Mouse (Mus musculus): ENCODE measurements around the gene Lbx2. TPM values are rescaled to one million over a fixed set of nuclear protein-coding genes. Genes with fewer than 3 reads are reported as not detected.

Lbx2 gene
- polyA plus RNA-seq, 1 experiment from 2014 or later: 0.57 TPM

DNA sequence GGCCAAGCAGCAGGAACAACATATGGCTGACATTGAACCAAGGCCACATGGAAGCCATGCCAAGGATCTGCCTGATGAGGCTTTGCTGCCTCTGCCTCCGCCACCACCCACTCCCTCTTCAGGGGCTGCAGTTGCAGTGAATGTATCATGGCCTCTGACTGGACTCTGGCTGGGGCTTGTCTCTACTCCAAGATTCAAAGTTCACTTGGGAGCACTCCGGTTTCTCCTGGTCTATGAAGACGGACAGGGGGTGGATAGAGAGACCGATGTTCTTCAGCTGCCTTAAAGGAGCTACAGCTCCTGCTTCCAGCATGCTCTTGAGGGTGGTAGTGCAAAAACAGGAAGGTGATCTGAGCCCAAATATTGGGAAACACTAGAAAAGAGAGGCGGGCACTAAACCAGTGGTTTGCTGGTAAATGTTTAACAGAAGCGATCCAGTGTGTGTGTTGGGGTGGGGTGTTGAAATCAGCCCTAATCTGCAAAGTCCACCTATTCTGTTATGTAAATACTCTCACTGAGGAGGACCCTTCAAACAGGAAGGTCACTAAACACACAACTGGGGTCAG is 45.4 kb downstream of the Lbx2 start:
- no peak overlapping the region for H3K4me3 ChIP-seq
- peaks cover 10% of the 10 kb centered on the region; the same call in 1 of the 2 replicates for H3K27me3 ChIP-seq (replicated peaks)
- H3K9me3 ChIP-seq: no peaks in the 10 kb centered on the region
- H3K4me2 ChIP-seq (replicated peaks): no peak overlapping the region
- H3K4me1 ChIP-seq: peaks cover 13% of the 10 kb centered on the region
- no peak overlapping the region for H3K9ac ChIP-seq
- WGBS: 77% methylated on average over 6 of the region's 6 CpGs
- H3K36me3 ChIP-seq: no peaks in the 10 kb centered on the region
- no peak for ATAC-seq (ENCODE audit: low FRiP score, low read depth)
- H3K27ac ChIP-seq: no peak overlapping the region

DNA sequence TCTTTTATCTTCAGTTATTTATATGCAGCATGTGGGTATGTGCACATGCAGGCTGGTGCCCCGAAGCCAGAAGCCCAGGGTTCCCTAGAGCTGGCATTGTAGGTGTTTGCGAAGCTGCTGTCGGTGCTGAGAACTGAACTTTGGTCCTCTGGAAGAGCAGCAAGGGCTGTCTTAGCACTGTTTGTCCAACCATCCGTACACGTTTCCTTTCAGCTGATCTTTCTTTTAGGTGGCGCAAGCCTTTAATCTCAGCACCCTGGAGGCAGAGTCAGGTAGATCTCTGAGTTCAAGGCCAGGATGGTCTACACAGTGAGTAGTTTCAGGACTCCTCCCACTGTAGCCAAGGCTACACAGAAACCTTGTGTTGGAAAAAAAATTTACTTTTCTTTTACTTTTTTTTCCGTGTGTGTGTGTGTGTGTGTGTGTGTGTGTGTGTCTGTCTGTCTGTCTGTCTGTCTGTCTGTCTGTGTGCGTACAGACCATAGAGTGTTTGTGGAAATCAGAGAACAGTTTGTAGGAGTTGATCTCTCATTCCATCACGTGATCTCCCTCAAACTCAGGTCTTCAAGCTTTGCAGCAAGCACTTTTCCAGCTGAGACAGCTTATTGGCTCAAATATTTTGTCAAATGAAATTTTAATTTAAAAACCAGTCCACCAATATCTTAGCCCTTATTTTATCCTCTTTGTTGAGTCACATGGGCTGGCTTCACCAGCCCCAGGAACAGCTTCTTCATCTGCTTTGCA is 46.2 kb downstream of the Lbx2 start:
- no peak for ATAC-seq (ENCODE audit: low FRiP score, low read depth)
- no peak overlapping the region for H3K27ac ChIP-seq
- no peak overlapping the region for H3K9ac ChIP-seq
- peaks cover 10% of the 10 kb centered on the region; the same call in 1 of the 2 replicates for H3K27me3 ChIP-seq (replicated peaks)
- 86% methylated on average over 9 of the region's 9 CpGs for WGBS
- H3K4me2 ChIP-seq (replicated peaks): no peak overlapping the region
- H3K36me3 ChIP-seq: no peaks in the 10 kb centered on the region
- peaks cover 21% of the 10 kb centered on the region for H3K4me1 ChIP-seq
- H3K4me3 ChIP-seq: no peak overlapping the region
- no peaks in the 10 kb centered on the region for H3K9me3 ChIP-seq

DNA sequence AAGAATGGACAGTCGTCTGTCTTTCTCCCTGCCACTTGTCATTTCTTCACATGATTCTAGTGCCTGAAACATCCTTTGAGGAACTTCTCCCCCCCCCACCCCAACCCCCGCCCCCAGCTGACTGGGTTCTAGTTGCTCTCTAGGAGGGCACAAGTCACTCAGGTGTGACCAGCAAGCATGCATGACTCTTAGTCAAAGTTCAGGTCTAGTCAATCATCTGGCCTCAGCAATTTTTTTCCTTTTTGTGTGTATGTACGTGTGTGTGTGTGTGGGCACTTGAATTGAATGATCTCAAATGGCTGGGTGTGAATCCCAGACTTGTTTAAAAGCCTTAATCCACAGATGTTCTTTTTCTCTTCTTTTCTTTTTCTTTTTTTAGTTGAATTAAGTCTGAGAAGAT is 48.1 kb downstream of the Lbx2 start:
- no peak overlapping the region for H3K4me2 ChIP-seq (replicated peaks)
- H3K4me3 ChIP-seq: no peak overlapping the region
- 79% methylated on average over 3 of the region's 3 CpGs for WGBS
- no peak for ATAC-seq (ENCODE audit: low FRiP score, low read depth)
- no peak overlapping the region for H3K27ac ChIP-seq
- H3K4me1 ChIP-seq: peaks cover 36% of the 10 kb centered on the region
- H3K9me3 ChIP-seq: no peaks in the 10 kb centered on the region
- H3K36me3 ChIP-seq: no peaks in the 10 kb centered on the region
- H3K9ac ChIP-seq: no peak overlapping the region
- peaks cover 10% of the 10 kb centered on the region; the same call in 1 of the 2 replicates for H3K27me3 ChIP-seq (replicated peaks)

DNA sequence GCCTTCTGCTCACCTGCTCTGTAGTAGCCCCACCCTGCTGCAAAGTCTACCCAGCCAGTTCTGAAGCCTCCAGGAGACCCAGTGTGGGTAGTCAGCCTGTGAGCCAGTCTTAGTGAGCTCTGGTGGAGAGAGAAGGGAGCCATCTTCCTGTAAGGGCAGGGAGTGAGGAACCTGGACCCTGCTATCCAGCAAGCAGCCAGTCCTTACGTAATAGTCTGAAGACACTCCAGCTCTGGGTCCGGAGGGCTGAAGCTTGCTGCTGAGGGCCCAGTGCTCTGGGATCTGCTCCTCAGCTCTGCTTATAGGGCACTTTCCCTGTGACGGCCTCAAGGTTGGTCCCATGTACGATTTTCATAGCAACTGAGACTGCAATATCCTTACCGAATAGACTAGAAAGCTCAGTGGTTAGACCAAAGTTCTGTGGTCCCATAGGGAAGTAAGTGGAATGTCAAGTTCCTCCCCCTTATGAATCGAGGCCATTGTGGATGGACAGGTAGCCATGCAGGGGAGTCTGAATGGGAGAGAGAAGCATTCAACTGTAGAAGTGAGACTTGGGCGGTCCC is 48.9 kb downstream of the Lbx2 start, which contains the start of gene Rtkn:
Gene Rtkn, plus strand, starts transcription at position 513 of the 563 bp plus-strand sequence.
- H3K4me2 ChIP-seq (replicated peaks): peak within 1 kb of the TSS; percentile 69
- peak within 1 kb of the TSS; percentile 45 for H3K4me3 ChIP-seq
- H3K36me3 ChIP-seq: no peaks in the 10 kb centered on the region
- peak within 1 kb of the TSS; percentile 83 for H3K9ac ChIP-seq
- peaks cover 10% of the 10 kb centered on the region; the same call in 1 of the 2 replicates for H3K27me3 ChIP-seq (replicated peaks)
- WGBS: 65% methylated on average over 7 of the region's 7 CpGs
- no peak for ATAC-seq (ENCODE audit: low FRiP score, low read depth)
- no peaks in the 10 kb centered on the region for H3K9me3 ChIP-seq
- H3K27ac ChIP-seq: no peak within 1 kb of the TSS
- peaks cover 36% of the 10 kb centered on the region for H3K4me1 ChIP-seq

DNA sequence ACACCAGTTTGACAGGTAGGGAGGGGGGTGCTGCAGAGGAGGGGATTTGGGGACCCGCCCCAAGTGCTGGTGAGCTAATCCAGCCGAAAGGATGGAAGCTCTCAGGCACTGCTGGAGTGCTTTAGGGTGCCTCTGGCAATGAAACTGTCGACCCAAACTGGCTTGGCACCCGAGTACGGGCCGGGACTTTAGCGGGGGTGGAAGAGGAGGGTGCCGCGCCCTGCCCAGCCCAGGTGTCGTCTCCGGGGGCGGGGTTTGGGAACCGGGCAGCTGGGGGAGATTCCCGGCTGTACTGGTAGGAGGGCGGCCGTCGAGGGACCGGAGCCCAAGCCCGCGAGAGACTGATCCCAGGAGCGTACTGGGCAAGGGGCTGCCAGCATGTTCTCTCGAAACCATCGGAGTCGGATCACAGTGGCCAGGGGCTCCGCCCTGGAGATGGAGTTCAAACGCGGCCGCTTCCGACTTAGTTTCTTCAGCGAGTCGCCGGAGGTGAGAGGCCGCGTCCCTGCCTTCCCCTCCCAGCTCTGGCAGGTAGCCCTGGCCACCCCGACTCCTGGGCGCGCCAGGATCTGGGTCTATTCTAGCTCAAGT is 49.5 kb downstream of the Lbx2 start:
- no peaks in the 10 kb centered on the region for H3K9me3 ChIP-seq
- H3K4me2 ChIP-seq (replicated peaks): peak overlapping the region; percentile 69
- no peak for ATAC-seq (ENCODE audit: low FRiP score, low read depth)
- H3K4me1 ChIP-seq: peaks cover 36% of the 10 kb centered on the region
- peaks cover 10% of the 10 kb centered on the region; the same call in 1 of the 2 replicates for H3K27me3 ChIP-seq (replicated peaks)
- no peaks in the 10 kb centered on the region for H3K36me3 ChIP-seq
- peak overlapping the region; percentile 45 for H3K4me3 ChIP-seq
- no peak overlapping the region for H3K27ac ChIP-seq
- whole genome bisulfite sequencing: 6% methylated on average over 37 of the region's 37 CpGs
- peak overlapping the region; percentile 83 for H3K9ac ChIP-seq

DNA sequence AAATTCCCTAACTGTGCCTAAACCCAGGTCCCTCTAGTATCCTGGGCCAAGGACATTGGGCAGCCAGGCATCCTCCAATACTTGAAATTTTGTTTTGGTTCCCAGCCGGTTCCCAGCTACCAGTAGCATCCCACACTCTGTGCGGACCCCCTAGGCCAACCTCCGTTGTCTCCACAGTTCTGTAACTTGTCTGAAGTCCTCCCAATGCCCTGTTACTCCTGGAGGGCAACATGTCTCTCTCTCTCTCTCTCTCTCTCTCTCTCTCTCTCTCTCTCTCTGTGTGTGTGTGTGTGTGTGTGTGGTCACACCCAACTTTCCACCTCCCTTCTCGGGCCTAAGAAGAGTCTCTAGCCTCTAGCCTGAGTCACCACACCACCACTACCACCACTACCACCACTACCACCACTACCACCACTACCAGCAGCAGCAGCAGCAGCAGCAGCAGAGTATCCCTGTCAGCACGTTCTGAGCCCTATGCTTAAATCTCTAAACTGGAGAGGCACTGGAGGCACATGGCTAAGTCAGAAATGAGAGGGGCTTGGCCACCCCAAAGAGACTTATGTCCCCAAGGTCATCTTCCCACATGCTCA is 50.2 kb downstream of the Lbx2 start:
- ATAC-seq (ENCODE audit: low FRiP score, low read depth): no peak
- no peaks in the 10 kb centered on the region for H3K36me3 ChIP-seq
- H3K9me3 ChIP-seq: no peaks in the 10 kb centered on the region
- peak overlapping the region; percentile 92 for H3K27ac ChIP-seq
- peak overlapping the region; percentile 83; the same call in 1 of the 2 replicates for H3K9ac ChIP-seq
- H3K4me3 ChIP-seq: peak overlapping the region; percentile 45
- 15% methylated on average over 5 of the region's 5 CpGs for WGBS
- H3K4me1 ChIP-seq: peaks cover 40% of the 10 kb centered on the region
- peaks cover 10% of the 10 kb centered on the region; the same call in 1 of the 2 replicates for H3K27me3 ChIP-seq (replicated peaks)
- H3K4me2 ChIP-seq (replicated peaks): peak overlapping the region; percentile 69

DNA sequence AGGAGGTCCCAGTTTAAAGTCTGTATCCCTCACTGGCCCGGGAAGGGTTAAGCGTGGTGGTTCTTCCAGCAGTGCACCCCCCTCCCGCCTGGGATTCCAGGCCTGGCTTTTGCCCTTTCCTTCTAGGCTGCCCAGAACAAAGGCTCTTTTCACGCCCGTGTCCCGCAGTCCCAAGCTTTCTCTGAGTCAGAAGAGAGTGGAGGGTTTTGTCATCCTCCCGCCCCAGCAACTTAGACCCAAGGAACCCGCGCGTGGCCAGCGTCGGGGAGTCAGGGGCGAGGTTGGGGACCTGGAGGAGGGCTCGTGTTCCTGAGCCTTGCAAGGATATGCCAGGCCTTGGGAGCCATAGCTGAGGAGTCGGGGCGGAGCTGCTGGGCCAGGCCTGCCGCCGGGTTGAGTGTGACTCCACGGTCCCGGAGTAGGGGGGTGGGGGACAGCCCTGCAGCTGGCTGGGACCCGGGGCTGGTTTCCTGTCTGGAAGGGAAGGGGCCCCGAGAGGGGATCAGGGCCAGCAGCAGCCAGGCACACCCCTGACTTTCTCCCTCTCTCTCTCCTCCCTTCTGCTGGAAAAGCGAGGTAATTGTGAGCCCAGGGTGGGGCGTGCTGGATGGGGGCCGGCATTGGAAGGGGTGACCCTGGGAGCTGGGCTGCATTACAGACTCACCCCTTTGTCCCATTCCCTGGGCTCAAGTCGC is 50.9 kb downstream of the Lbx2 start:
- Histone ChIP-seq H3K36me3 (no peaks in the 10 kb centered on the region), H3K27ac (peak overlapping the region; percentile 92), H3K9me3 (no peaks in the 10 kb centered on the region), H3K4me2 (replicated peaks) (peak overlapping the region; percentile 69), H3K4me3 (peak overlapping the region; percentile 45), H3K27me3 (replicated peaks) (peaks cover 10% of the 10 kb centered on the region; the same call in 1 of the 2 replicates), H3K9ac (peak overlapping the region; percentile 83), H3K4me1 (peaks cover 47% of the 10 kb centered on the region)
- peak; percentile 85 for ATAC-seq (ENCODE audit: low FRiP score, low read depth)
- WGBS: under 1% methylated on average over 26 of the region's 26 CpGs

DNA sequence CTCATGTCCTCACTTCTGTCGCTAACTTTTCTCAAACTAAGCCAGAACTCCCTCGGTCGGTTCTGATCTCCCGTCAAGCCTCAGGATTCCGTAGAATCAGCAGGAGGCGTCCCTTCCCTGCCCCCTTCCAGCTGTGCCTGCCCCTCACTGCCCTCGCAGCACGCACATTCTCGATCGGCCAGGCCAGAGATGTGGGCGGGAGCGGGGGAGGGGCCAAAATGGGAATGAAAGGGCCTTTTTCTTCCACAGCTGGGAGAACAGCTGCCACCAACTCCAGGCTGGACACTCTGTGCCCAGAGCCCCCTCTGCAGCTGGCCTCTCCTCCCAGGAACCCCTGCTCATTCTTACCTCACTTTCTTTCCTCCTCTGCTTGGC is 51.4 kb downstream of the Lbx2 start:
- ATAC-seq (ENCODE audit: low FRiP score, low read depth): peak; percentile 67
- WGBS: under 1% methylated on average over 12 of the region's 12 CpGs
- Histone ChIP-seq H3K4me3 (peak overlapping the region; percentile 45), H3K9ac (peak overlapping the region; percentile 83), H3K4me1 (peaks cover 52% of the 10 kb centered on the region), H3K36me3 (no peaks in the 10 kb centered on the region), H3K27ac (peak overlapping the region; percentile 92), H3K9me3 (no peaks in the 10 kb centered on the region), H3K4me2 (replicated peaks) (peak overlapping the region; percentile 69), H3K27me3 (replicated peaks) (peaks cover 10% of the 10 kb centered on the region; the same call in 1 of the 2 replicates)

MicroRNA genes within 50 kb of the gene (microRNA counts, 519-probe panel; counts per million panel counts)
- 342 counts per million, percentile 67 among the panel's probes with 10 or more counts for microRNA mmu-miR-3470a+mmu-miR-3470b

Small RNAs within 50 kb of the gene (microRNA-seq; reads per million reads assigned to microRNA genes)
- gene Mir3470a: not detected
- gene Mir7040: not detected

Other genes starting within 250 kb of the Lbx2 start
- gene Sema4f, start 146.6 kb upstream of the Lbx2 start, polyA plus RNA-seq (2016; fragmentation: Nextera tagmentation; extraction: Ambion mirVana): 12.9 and 15.1 TPM in 2 replicates
- gene M1ap, start 139.5 kb upstream of the Lbx2 start, polyA plus RNA-seq (2016; fragmentation: Nextera tagmentation; extraction: Ambion mirVana): 0.49 TPM in 1 of 2 replicates, not detected in the other
- gene Dok1, start 52.9 kb upstream of the Lbx2 start, polyA plus RNA-seq (2016; fragmentation: Nextera tagmentation; extraction: Ambion mirVana): 5.8 and 6.5 TPM in 2 replicates
- 9.1 and 9.4 TPM in 2 replicates for gene Loxl3, start 52.2 kb upstream of the Lbx2 start, polyA plus RNA-seq (2016; fragmentation: Nextera tagmentation; extraction: Ambion mirVana)
- gene Aup1, start 31.8 kb upstream of the Lbx2 start, polyA plus RNA-seq (2016; fragmentation: Nextera tagmentation; extraction: Ambion mirVana): 158 and 167 TPM in 2 replicates
- gene Htra2, start 31.1 kb upstream of the Lbx2 start, polyA plus RNA-seq (2016; fragmentation: Nextera tagmentation; extraction: Ambion mirVana): 68.0 and 70.6 TPM in 2 replicates
- gene Dqx1, start 28.5 kb upstream of the Lbx2 start, polyA plus RNA-seq (2016; fragmentation: Nextera tagmentation; extraction: Ambion mirVana): 1.8 and 2.1 TPM in 2 replicates
- 27.0 and 42.3 TPM in 2 replicates for gene Tlx2, start 16.1 kb upstream of the Lbx2 start, polyA plus RNA-seq (2016; fragmentation: Nextera tagmentation; extraction: Ambion mirVana)
- 43.6 and 52.3 TPM in 2 replicates for gene Pcgf1, start 8.5 kb upstream of the Lbx2 start, polyA plus RNA-seq (2016; fragmentation: Nextera tagmentation; extraction: Ambion mirVana)
- gene Ccdc142, start 15.2 kb downstream of the Lbx2 start, polyA plus RNA-seq (2016; fragmentation: Nextera tagmentation; extraction: Ambion mirVana): 2.7 and 4.3 TPM in 2 replicates
- 4.8 and 5.1 TPM in 2 replicates for gene Gm42688, start 15.2 kb downstream of the Lbx2 start, polyA plus RNA-seq (2016; fragmentation: Nextera tagmentation; extraction: Ambion mirVana)
- 124 and 128 TPM in 2 replicates for gene Mrpl53, start 22.7 kb downstream of the Lbx2 start, polyA plus RNA-seq (2016; fragmentation: Nextera tagmentation; extraction: Ambion mirVana)
- 39.4 and 39.5 TPM in 2 replicates for gene Mogs, start 29.1 kb downstream of the Lbx2 start, polyA plus RNA-seq (2016; fragmentation: Nextera tagmentation; extraction: Ambion mirVana)
- gene Wbp1, start 35.2 kb downstream of the Lbx2 start, polyA plus RNA-seq (2016; fragmentation: Nextera tagmentation; extraction: Ambion mirVana): 233 and 254 TPM in 2 replicates
- gene Ino80b, start 39.1 kb downstream of the Lbx2 start, polyA plus RNA-seq (2016; fragmentation: Nextera tagmentation; extraction: Ambion mirVana): 17.6 and 18.7 TPM in 2 replicates
- 33.7 and 38.0 TPM in 2 replicates for gene Rtkn, start 49.1 kb downstream of the Lbx2 start, polyA plus RNA-seq (2016; fragmentation: Nextera tagmentation; extraction: Ambion mirVana)
- gene Wdr54, start 70.0 kb downstream of the Lbx2 start, polyA plus RNA-seq (2016; fragmentation: Nextera tagmentation; extraction: Ambion mirVana): 11.5 and 13.5 TPM in 2 replicates
- 2.6 TPM in 2 replicates for gene 1700003E16Rik, start 70.0 kb downstream of the Lbx2 start, polyA plus RNA-seq (2016; fragmentation: Nextera tagmentation; extraction: Ambion mirVana)
- gene Dctn1, start 79.6 kb downstream of the Lbx2 start, polyA plus RNA-seq (2016; fragmentation: Nextera tagmentation; extraction: Ambion mirVana): 181 and 196 TPM in 2 replicates
- 0.18 and 0.34 TPM in 2 replicates for gene Slc4a5, start 133.5 kb downstream of the Lbx2 start, polyA plus RNA-seq (2016; fragmentation: Nextera tagmentation; extraction: Ambion mirVana)
- 30.8 and 33.1 TPM in 2 replicates for gene Mthfd2, start 239.5 kb downstream of the Lbx2 start, polyA plus RNA-seq (2016; fragmentation: Nextera tagmentation; extraction: Ambion mirVana)
- 46.4 and 48.5 TPM in 2 replicates for gene Mob1a, start 239.6 kb downstream of the Lbx2 start, polyA plus RNA-seq (2016; fragmentation: Nextera tagmentation; extraction: Ambion mirVana)

Measured in neural tube, embryonic 12.5 days (tissue).